18 mouse cellular contexts compared by ENCODE assay signal in genomic region chr1:87315431-87315830, GRCm38 (mm10). TPM values are rescaled to one million over a fixed set of nuclear protein-coding genes. Genes with fewer than 3 reads are reported as not detected.
DNase-seq lines count a peak whose midpoint lies in the region; ATAC-seq and TF ChIP-seq lines count a peak whose summit lies in the region.
"Had no signal": no experiment of that assay in that cellular context is flagged by ENCODE, and none has a peak within 500 bp of the region (broad histone marks: within the 10 kb centered on the region; RNA-seq: fewer than 3 reads in every experiment).

No protein-coding gene starts in this region.

- no peaks in the 10 kb centered on the region for H3K79me2 ChIP-seq in CH12.LX (replicated peaks; ENCODE audit: control insufficient read depth, extremely low read depth, insufficient read depth, poor library complexity, severe bottlenecking)

- no peak overlapping the region for H3K27ac ChIP-seq in CH12.LX (ENCODE audit: insufficient read depth, low read depth)

- peak; percentile 32 for TF ChIP-seq RAD21 in CH12.LX (IDR thresholded peaks at IDR 0.05; ENCODE audit: low read depth, low read length)

- no peak for TF ChIP-seq EP300 in CH12.LX (IDR thresholded peaks at IDR 0.05; ENCODE audit: low read length)

- peak; percentile 73 for DNase-seq in heart, adult 11 months
- DNase-seq in heart, postnatal 25 days (ENCODE audit: low spot score) = no peak
- DNase-seq in CH12.LX (ENCODE audit: extremely low read depth) (no peak), Patski (ENCODE audit: low read depth, low spot score) (no peak)
- DNase-seq in right cerebral cortex, postnatal 25 days = no peak
- DNase-seq: adrenal gland, postnatal 10 days; adrenal gland, postnatal 25 days; B cell, adult 2 months; cerebellum, adult 11 months; cerebellum, adult 11-12 months; cerebellum, adult 18-20 months; cerebellum, adult 2 months; cerebellum, adult 8-10 months had no signal

- H3K9me3 ChIP-seq in CH12.LX (replicated peaks; ENCODE audit: low read length) = peaks cover 4% of the 10 kb centered on the region
- H3K9me3 ChIP-seq: G1E had no signal

- POLR2A ChIA-PET in Patski (lab: Charles Lee) = interaction anchor here (0.6 kb wide), 1 partner anchor 12 kb away, joined by 3 read pairs; the partner anchor contains the start of gene Gigyf2

- H3K4me2 ChIP-seq in CH12.LX (ENCODE audit: insufficient read depth, low read depth, poor library complexity, severe bottlenecking) = no peak overlapping the region

- peak in 1 of 2 experiments; percentile 37; a peak in 2 of 4 replicates for TF ChIP-seq CTCF in CH12.LX (conservative IDR thresholded peaks at IDR 0.05 in 1 of 2, IDR thresholded peaks at IDR 0.05 in 1 of 2; ENCODE audit: low read depth in 2 of 2, low read length in 2 of 2)
- TF ChIP-seq CTCF in Patski (IDR thresholded peaks at IDR 0.05) = peak; percentile 55

- TF ChIP-seq POLR2A in CH12.LX (IDR thresholded peaks at IDR 0.05; ENCODE audit: low read depth, low read length) = no peak

- dilution Hi-C loops in CH12.LX (cut with MboI; ENCODE audit: extremely low pct_ligation_motif_present, extremely low pct_unique_long_range_greater_than_20kb, low sequenced_read_pairs) = no loop called here

- no peak overlapping the region for H3K9ac ChIP-seq in CH12.LX (ENCODE audit: insufficient read depth, low read depth)

- no peaks in the 10 kb centered on the region for H3K36me3 ChIP-seq in CH12.LX (replicated peaks in 1 of 2; ENCODE audit: control insufficient read depth in 1 of 2, insufficient read depth in 1 of 2, low read length in 1 of 2)
- H3K36me3 ChIP-seq: G1E had no signal

- CTCF ChIA-PET in Patski (lab: Charles Lee) = interaction anchor here (1.6 to 1.8 kb wide), 3 partner anchors 9 to 16 kb away, joined by 5 to 7 read pairs (median 5); no protein-coding TSS in a partner anchor

- H3K4me3 ChIP-seq in CH12.LX (replicated peaks in 1 of 3; ENCODE audit: low read depth in 2 of 3, low read length in 2 of 3, poor library complexity in 1 of 3) = no peak overlapping the region

- intact Hi-C loops in heart, postnatal 25 days (cut with DNase I) = no loop called here

- peaks cover 7 to 16% of the 10 kb centered on the region in 2 experiments; a peak in 3 of 4 replicates for H3K4me1 ChIP-seq in CH12.LX (ENCODE audit: control insufficient read depth in 1 of 2, insufficient read depth in 2 of 2)

- in situ Hi-C loops in CH12.LX (cut with MboI; ENCODE audit: low pct_ligation_motif_present, low pct_unique_long_range_greater_than_20kb, low sequenced_read_pairs) (no loop called here), Patski (cut with MboI; ENCODE audit: low pct_unique_long_range_greater_than_20kb) (no loop called here)

- H3K27me3 ChIP-seq in CH12.LX (replicated peaks) (no peaks in the 10 kb centered on the region), Patski (no peaks in the 10 kb centered on the region)

- no peak for ATAC-seq in Patski
- no peak for ATAC-seq in megakaryocyte progenitor cell, adult 5-6 weeks (replicated peaks; ENCODE audit: poor library complexity)
- ATAC-seq: activated CD4-positive, CD25-positive, alpha-beta regulatory T cell, adult 4 months; CD4-positive, CD25-positive, alpha-beta regulatory T cell, adult 4 months had no signal

TF ChIP-seq in CH12.LX, 34 proteins besides CTCF, POLR2A, EP300 and RAD21:
- TF ChIP-seq ETS1 (conservative IDR thresholded peaks at IDR 0.05; ENCODE audit: low read depth, low read length) (no peak), SMC3 (IDR thresholded peaks at IDR 0.05; ENCODE audit: low read depth, low read length) (peak; percentile 8; the same call in 1 of the 2 replicates)

RNA-seq across cellular contexts. Expression of gene Gigyf2, which starts 11.4 kb away (rescaled TPM):
- total RNA-seq in heart, postnatal 25 days (2021) = 10 to 100 TPM; 46.5 to 46.8 TPM
- total RNA-seq in CH12.LX (2012; rRNA removed) (74.7 and 93.5 TPM in 2 replicates), CH12.LX (2014; rRNA removed) (84.5 and 87.3 TPM in 2 replicates)
- polyA plus RNA-seq in CH12.LX (2012; ENCODE audit: insufficient read length, low read depth) (156 and 173 TPM in 2 replicates), Patski (2021) (107 TPM)
- 53.5 and 60.7 TPM in 2 replicates for total RNA-seq in megakaryocyte progenitor cell, adult 5-6 weeks (2015)
- total RNA-seq in megakaryocyte progenitor cell, adult 5-6 weeks (2017) = 77.8 and 103 TPM in 2 replicates

RNA-seq across cellular contexts. Expression of gene Efhd1, which starts 51.3 kb away (rescaled TPM):
- 1 to 10 TPM; 3.2 to 3.3 TPM for total RNA-seq in heart, postnatal 25 days (2021)
- total RNA-seq in CH12.LX (2012; rRNA removed) (0.25 and 1.2 TPM in 2 replicates), CH12.LX (2014; rRNA removed) (0.12 and 0.22 TPM in 2 replicates)
- polyA plus RNA-seq in CH12.LX (2012; ENCODE audit: insufficient read length, low read depth) (0.13 TPM in 1 of 2 replicates, not detected in the other), Patski (2021) (26.0 TPM)
- total RNA-seq in megakaryocyte progenitor cell, adult 5-6 weeks (2015) = not detected in 2 replicates
- total RNA-seq in megakaryocyte progenitor cell, adult 5-6 weeks (2017) = not detected in 2 replicates
- total RNA-seq: MEL had no signal
- polyA plus RNA-seq: activated CD4-positive, CD25-positive, alpha-beta regulatory T cell, adult 4 months; G1E had no signal
